Mouse (Mus musculus) liver, embryonic 14.5 days (tissue): ENCODE results near the gene Npcd.

ENCODE experiments used
- CTCF ChIP-seq: IDR thresholded peaks from 2 replicates; pipeline ENCODE4 v1.5.1; 2016; ENCODE audit warnings: antibody characterized with exemption, low read depth, control low read depth
- EP300 ChIP-seq: IDR thresholded peaks from 2 replicates; pipeline ENCODE4 v1.6.1; 2016; ENCODE audit warnings: antibody characterized with exemption, low read depth

DNA sequence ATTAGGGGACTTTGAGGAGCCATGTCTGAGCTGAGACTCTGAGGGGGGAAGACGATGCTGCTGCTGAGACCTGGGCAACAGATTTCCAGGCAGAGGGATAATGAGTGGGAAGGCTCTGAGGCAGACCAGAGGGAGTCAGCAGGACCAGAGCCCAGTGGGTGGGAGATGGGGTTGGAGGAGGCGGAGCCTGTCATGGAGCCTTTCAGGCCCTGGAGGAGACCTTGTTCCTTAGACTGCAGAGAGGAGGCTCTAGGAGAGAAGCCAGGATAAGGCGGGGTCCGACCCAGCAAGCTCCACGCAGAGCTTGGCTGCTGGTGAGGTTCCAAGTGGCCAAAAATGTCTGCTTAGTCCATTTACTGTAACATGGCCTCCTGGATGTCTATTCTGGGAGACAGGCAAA lies 13.1 kb upstream of the Npcd start:
- no peak for TF ChIP-seq CTCF
- TF ChIP-seq EP300: no peak
